Mouse (Mus musculus) liver, adult 2 months (tissue): ENCODE measurements around the gene Ak9. TPM values are rescaled to one million over a fixed set of nuclear protein-coding genes. Genes with fewer than 3 reads are reported as not detected.

Source experiments
- DNase-seq: peaks from one replicate; pipeline ENCODE4 v3.0.0-alpha.2; 2011; ENCODE audit warnings: low read depth, low spot score; ENCODE audit errors: extremely low read depth
- H3K27ac ChIP-seq: fragments of 200-500 bp; replicated peaks from 2 replicates; pipeline ENCODE4 v1.5.1; 2012; ENCODE audit warnings: low read depth, mild to moderate bottlenecking, control low read depth, inconsistent platforms, low read length; ENCODE audit not compliant: insufficient read depth
- H3K27me3 ChIP-seq: fragments of 200-500 bp; 2 replicates; pipeline ENCODE4 v1.6.1; 2012; ENCODE audit warnings: mild to moderate bottlenecking, moderate library complexity, low read length, inconsistent platforms; ENCODE audit not compliant: control insufficient read depth, insufficient read depth
- H3K36me3 ChIP-seq: fragments of 200-500 bp; 2 replicates; pipeline ENCODE4 v1.6.1; 2012; ENCODE audit warnings: low read length, inconsistent platforms; ENCODE audit not compliant: control insufficient read depth, insufficient read depth
- H3K4me1 ChIP-seq: fragments of 200-500 bp; 2 replicates; pipeline ENCODE4 v1.6.1; 2011; ENCODE audit warnings: low read length; ENCODE audit not compliant: control insufficient read depth, insufficient read depth
- H3K4me3 ChIP-seq: fragments of 200-500 bp; 2 replicates; pipeline ENCODE4 v1.5.1; 2011; ENCODE audit warnings: low read depth, mild to moderate bottlenecking, control low read depth, low read length, moderate library complexity; ENCODE audit not compliant: insufficient read depth
- H3K79me2 ChIP-seq: fragments of 200-500 bp; 2 replicates; pipeline ENCODE4 v1.6.1; 2012; ENCODE audit warnings: inconsistent platforms, mild to moderate bottlenecking, low read length, moderate library complexity; ENCODE audit not compliant: control insufficient read depth, insufficient read depth
- H3K9ac ChIP-seq: fragments of 200-500 bp; 2 replicates; pipeline ENCODE4 v1.6.1; 2012; ENCODE audit warnings: low read depth, mild to moderate bottlenecking, control low read depth, inconsistent platforms, low read length
- CTCF ChIP-seq: fragments of 200-500 bp; IDR thresholded peaks from 2 replicates; pipeline ENCODE4 v1.5.1; 2011; ENCODE audit warnings: low read depth, low read length, control low read depth
- POLR2A ChIP-seq: fragments of 200-500 bp; IDR thresholded peaks from 2 replicates; pipeline ENCODE4 v1.6.1; 2011; ENCODE audit warnings: low read length, control low read depth; ENCODE audit not compliant: insufficient read depth; ENCODE audit errors: extremely low read depth
- WGBS: fragments of 180-500 bp; shearing (Covaris S2); methylation state at CpG from one replicate; pipeline ENCODE4 v1.1.7; 2018; 5-methylcytosine and 5-hydroxymethylcytosine counted together
- polyA plus RNA-seq: library from polyadenylated mRNA; depleted of rRNA; stranded (reverse); fragments of >200 nt; gene quantifications from 2 replicates; pipeline ENCODE4 v1.2.3, GENCODE M21; 2012
- total RNA-seq: library from RNA; depleted of rRNA; stranded (reverse); fragments of >200 nt; gene quantifications from 2 replicates; pipeline ENCODE4 v1.2.3, GENCODE M21; 2014

The Ak9 gene
- total and polyA plus RNA-seq, 2 experiments = not detected

DNA sequence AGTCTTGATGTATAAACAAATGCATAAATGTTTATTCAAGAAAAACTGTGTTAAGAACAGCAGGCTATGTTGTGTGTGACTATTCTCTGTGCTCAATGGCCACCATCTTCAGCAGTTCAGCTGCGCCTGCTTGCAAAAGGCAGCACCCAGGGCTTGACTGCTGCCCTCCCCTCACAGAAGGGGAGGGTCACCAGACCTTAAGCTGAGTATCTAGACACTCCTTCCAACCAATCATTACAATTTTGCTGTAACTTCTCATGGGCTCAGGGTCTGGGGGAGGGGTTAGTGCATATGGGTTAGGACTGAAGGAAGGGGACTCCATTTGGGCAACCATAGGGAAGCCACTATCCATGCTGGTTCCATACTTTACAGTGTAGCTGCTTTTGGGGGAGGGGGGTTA lies 25.0 kb upstream of the Ak9 start:
- Histone ChIP-seq H3K36me3 (peaks cover 11% of the 10 kb centered on the region), H3K4me1 (no peaks in the 10 kb centered on the region), H3K27me3 (no peaks in the 10 kb centered on the region), H3K9ac (no peak overlapping the region), H3K27ac (no peak overlapping the region), H3K4me3 (no peak overlapping the region), H3K79me2 (no peaks in the 10 kb centered on the region)
- TF ChIP-seq CTCF = no peak
- no peak for TF ChIP-seq POLR2A
- WGBS = 100% methylated on average over 1 of the region's 1 CpGs
- no peak for DNase-seq

DNA sequence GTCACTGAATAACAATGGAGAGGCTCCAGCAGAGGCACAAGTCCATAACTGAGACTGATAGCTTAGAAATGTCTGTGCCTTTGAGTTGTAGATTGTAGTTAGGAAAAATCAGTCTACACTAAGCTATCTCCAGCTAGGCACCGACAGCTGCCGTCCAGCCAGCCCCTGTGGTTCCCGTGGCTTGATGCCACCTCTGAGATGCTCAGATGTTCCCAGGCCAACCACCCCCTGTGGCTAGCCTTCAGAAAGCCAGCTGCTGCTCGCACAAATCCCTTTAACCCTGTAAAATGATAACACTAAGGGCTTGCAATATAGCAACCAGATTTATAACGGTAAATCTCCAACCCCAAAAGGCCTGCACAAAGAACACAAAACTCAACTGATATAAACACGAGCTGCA lies 23.6 kb upstream of the Ak9 start:
- DNase-seq = no peak
- Histone ChIP-seq H3K27ac (no peak overlapping the region), H3K27me3 (no peaks in the 10 kb centered on the region), H3K36me3 (peaks cover 17% of the 10 kb centered on the region), H3K4me3 (no peak overlapping the region), H3K4me1 (no peaks in the 10 kb centered on the region), H3K79me2 (no peaks in the 10 kb centered on the region), H3K9ac (no peak overlapping the region)
- no peak for TF ChIP-seq CTCF
- no peak for TF ChIP-seq POLR2A
- WGBS = 85% methylated on average over 6 of the region's 6 CpGs

DNA sequence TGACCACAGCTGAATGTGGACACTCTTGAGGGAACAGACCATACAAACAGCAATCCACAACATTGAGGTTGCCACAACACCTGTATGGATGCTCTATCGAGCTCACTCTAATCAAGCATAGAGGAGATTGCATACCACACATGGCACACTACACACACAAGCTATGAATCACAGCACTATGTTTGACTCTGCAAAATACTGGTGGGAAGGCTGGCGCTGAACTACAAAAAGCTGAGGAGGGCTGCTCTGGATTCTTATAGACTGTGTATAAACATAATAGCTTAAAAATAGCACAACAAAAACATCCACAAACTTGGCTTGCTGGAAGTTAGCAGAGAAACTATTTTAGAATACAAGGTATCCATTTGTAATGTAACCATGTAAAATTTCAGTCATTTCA lies 23.0 kb upstream of the Ak9 start:
- no peak overlapping the region for H3K4me3 ChIP-seq
- H3K27ac ChIP-seq = no peak overlapping the region
- peaks cover 14% of the 10 kb centered on the region for H3K36me3 ChIP-seq
- H3K4me1 ChIP-seq = no peaks in the 10 kb centered on the region
- H3K79me2 ChIP-seq = no peaks in the 10 kb centered on the region
- no peak for TF ChIP-seq CTCF
- TF ChIP-seq POLR2A = no peak
- DNase-seq = no peak
- no peak overlapping the region for H3K9ac ChIP-seq
- WGBS = 95% methylated on average over 2 of the region's 2 CpGs
- H3K27me3 ChIP-seq = no peaks in the 10 kb centered on the region

GRCm38 (mm10) chr10:41282086-41282485 lies 21.7 kb upstream of the Ak9 start:
- no peak for DNase-seq
- WGBS = 84% methylated on average over 2 of the region's 2 CpGs
- Histone ChIP-seq H3K4me1 (no peaks in the 10 kb centered on the region), H3K4me3 (no peak overlapping the region), H3K27ac (no peak overlapping the region), H3K79me2 (no peaks in the 10 kb centered on the region; the same call in 1 of the 2 replicates), H3K9ac (no peak overlapping the region), H3K27me3 (no peaks in the 10 kb centered on the region), H3K36me3 (peaks cover 10% of the 10 kb centered on the region)
- no peak for TF ChIP-seq POLR2A
- no peak for TF ChIP-seq CTCF

DNA sequence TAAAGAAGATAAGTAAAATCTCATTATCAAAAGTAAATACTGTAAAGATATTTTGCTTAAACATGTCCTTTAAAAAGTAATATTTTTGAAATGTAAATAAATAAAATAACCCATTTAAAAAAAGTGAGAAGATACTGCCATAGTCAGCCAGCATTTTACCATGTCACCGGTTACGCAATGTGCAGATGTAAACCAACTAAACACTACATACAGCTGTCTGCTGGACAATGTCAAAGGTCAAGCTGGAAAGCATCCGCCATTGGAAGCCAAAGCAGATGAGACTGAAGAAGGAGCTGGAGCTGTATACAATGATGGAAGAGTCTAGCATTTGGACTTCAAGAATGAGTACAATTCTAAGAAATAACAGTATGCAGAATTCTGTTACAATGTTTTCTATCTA lies 16.2 kb upstream of the Ak9 start:
- WGBS = 75% methylated on average over 3 of the region's 3 CpGs
- TF ChIP-seq POLR2A = no peak
- TF ChIP-seq CTCF = no peak
- peaks cover 10% of the 10 kb centered on the region for H3K36me3 ChIP-seq

DNA sequence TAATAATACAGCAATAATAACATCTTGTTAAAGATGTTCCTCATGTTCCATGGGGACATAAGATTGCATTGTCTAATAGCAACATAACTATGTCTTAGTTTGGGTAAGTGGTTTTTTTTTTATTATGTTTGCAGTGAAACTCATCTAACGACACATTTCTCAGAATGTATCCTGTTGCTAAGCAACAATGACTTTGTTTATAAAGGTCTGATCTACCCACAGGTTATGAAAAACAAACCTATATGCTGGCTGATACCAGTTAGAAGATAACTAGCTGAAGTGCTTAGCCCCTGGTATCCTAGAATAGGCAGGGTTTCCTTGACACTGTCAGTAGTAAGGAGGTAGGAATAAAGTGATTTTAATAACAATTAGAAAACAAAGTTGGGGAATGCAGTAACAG lies 15.7 kb upstream of the Ak9 start:
- Histone ChIP-seq H3K27me3 (no peaks in the 10 kb centered on the region), H3K4me3 (no peak overlapping the region), H3K79me2 (peaks cover 9% of the 10 kb centered on the region; the same call in 1 of the 2 replicates), H3K27ac (no peak overlapping the region), H3K9ac (no peak overlapping the region), H3K36me3 (peaks cover 10% of the 10 kb centered on the region), H3K4me1 (peaks cover 6% of the 10 kb centered on the region; the same call in 1 of the 2 replicates)
- DNase-seq = no peak
- TF ChIP-seq CTCF (no peak), POLR2A (no peak)
- WGBS = 49% methylated on average over 1 of the region's 1 CpGs

More for the DNA sequence above, 16.2 kb upstream of the Ak9 start:
- H3K4me3 ChIP-seq = no peak overlapping the region
- H3K79me2 ChIP-seq = peaks cover 9% of the 10 kb centered on the region; the same call in 1 of the 2 replicates
- no peak for DNase-seq
- no peaks in the 10 kb centered on the region for H3K27me3 ChIP-seq
- H3K9ac ChIP-seq = no peak overlapping the region
- H3K4me1 ChIP-seq = peaks cover 6% of the 10 kb centered on the region; the same call in 1 of the 2 replicates
- no peak overlapping the region for H3K27ac ChIP-seq
